ENCODE assay signal across 8 mouse cellular contexts in genomic region chr8:85013230-85013840, GRCm38 (mm10). TPM values are rescaled to one million over a fixed set of nuclear protein-coding genes. Genes with fewer than 3 reads are reported as not detected.
DNase-seq lines count a peak whose midpoint lies in the region; ATAC-seq lines count a peak whose summit lies in the region.

No protein-coding gene starts in this region.

- H3K27ac ChIP-seq in forebrain, embryonic 16.5 days (ENCODE audit: low read length), result no peak overlapping the region

- WGBS in forebrain, embryonic 16.5 days, result 3% methylated on average over 25 of the region's 26 CpGs

- peaks cover 7% of the 10 kb centered on the region for H3K36me3 ChIP-seq in forebrain, embryonic 16.5 days (ENCODE audit: control insufficient read depth, insufficient read depth)
- peaks cover 17% of the 10 kb centered on the region for H3K36me3 ChIP-seq in megakaryocyte, embryonic 14.5 days (replicated peaks; ENCODE audit: low read length)

- peak; percentile 94 for DNase-seq in R1 (ENCODE audit: low read depth, low spot score)
- DNase-seq in cerebellum, adult 18-20 months, result peak; percentile 79 to 84
- peak; percentile 89 for DNase-seq in induced T-regulatory cell, adult 2 months (ENCODE audit: low read depth)
- DNase-seq in left cerebral cortex, postnatal 14 days (ENCODE audit: low spot score in 2 of 2), result peak; percentile 77 to 88
- DNase-seq in right cerebral cortex, postnatal 14 days, result peak; percentile 75
- no peak for DNase-seq in MN1 (ENCODE audit: low spot score)

- peak overlapping the region; percentile 63 for H3K4me2 ChIP-seq in forebrain, embryonic 16.5 days (ENCODE audit: low read length)

- peaks cover 5% of the 10 kb centered on the region for H3K4me1 ChIP-seq in forebrain, embryonic 16.5 days (replicated peaks; ENCODE audit: control insufficient read depth, insufficient read depth, low read length)
- peaks cover 29% of the 10 kb centered on the region for H3K4me1 ChIP-seq in megakaryocyte, embryonic 14.5 days

- H3K27me3 ChIP-seq in forebrain, embryonic 16.5 days (replicated peaks; ENCODE audit: control insufficient read depth, insufficient read depth, low read length), result peaks cover 20% of the 10 kb centered on the region
- H3K27me3 ChIP-seq in megakaryocyte, embryonic 14.5 days (replicated peaks), result peaks cover 57% of the 10 kb centered on the region

- no peaks in the 10 kb centered on the region for H3K9me3 ChIP-seq in forebrain, embryonic 16.5 days (ENCODE audit: control insufficient read depth, low read length)
- peaks cover 3% of the 10 kb centered on the region; the same call in 1 of the 2 replicates for H3K9me3 ChIP-seq in megakaryocyte, embryonic 14.5 days

- peak; percentile 81 for ATAC-seq in forebrain, embryonic 16.5 days

- peak overlapping the region; percentile 37 for H3K4me3 ChIP-seq in forebrain, embryonic 16.5 days (replicated peaks; ENCODE audit: low read length)
- peak overlapping the region; percentile 90 for H3K4me3 ChIP-seq in megakaryocyte, embryonic 14.5 days (replicated peaks)

- peak overlapping the region; percentile 64 for H3K9ac ChIP-seq in forebrain, embryonic 16.5 days (replicated peaks; ENCODE audit: low read depth, low read length)

- intact Hi-C loops in left cerebral cortex, postnatal 14 days (cut with DNase I), result no loop called here

RNA-seq across cellular contexts. Expression of gene Best2, which starts 1.0 kb away (rescaled TPM):
- polyA plus RNA-seq in forebrain, embryonic 16.5 days (2015; fragmentation: Nextera tagmentation; extraction: Ambion mirVana), result not detected in 2 replicates
- total RNA-seq in left cerebral cortex, postnatal 14 days (2021), result not detected
- 0.27 TPM in 1 of 2 replicates, not detected in the other for polyA plus RNA-seq in megakaryocyte, embryonic 14.5 days (2012; ENCODE audit: insufficient read depth, low replicate concordance)

RNA-seq across cellular contexts. Expression of gene Asna1, which starts 11.7 kb away (rescaled TPM):
- 144 and 153 TPM in 2 replicates for polyA plus RNA-seq in forebrain, embryonic 16.5 days (2015; fragmentation: Nextera tagmentation; extraction: Ambion mirVana)
- total RNA-seq in left cerebral cortex, postnatal 14 days (2021), result 100 to 1,000 TPM; 116 to 117 TPM
- 103 and 181 TPM in 2 replicates for polyA plus RNA-seq in megakaryocyte, embryonic 14.5 days (2012; ENCODE audit: insufficient read depth, low replicate concordance)

RNA-seq across cellular contexts. Expression of gene Trir, which starts 13.3 kb away (rescaled TPM):
- 108 and 110 TPM in 2 replicates for polyA plus RNA-seq in forebrain, embryonic 16.5 days (2015; fragmentation: Nextera tagmentation; extraction: Ambion mirVana)
- total RNA-seq in left cerebral cortex, postnatal 14 days (2021), result 100 to 1,000 TPM; 128 to 146 TPM
- polyA plus RNA-seq in megakaryocyte, embryonic 14.5 days (2012; ENCODE audit: insufficient read depth, low replicate concordance), result 123 and 539 TPM in 2 replicates

RNA-seq across cellular contexts. Expression of gene Hook2, which starts 22.9 kb away (rescaled TPM):
- polyA plus RNA-seq in forebrain, embryonic 16.5 days (2015; fragmentation: Nextera tagmentation; extraction: Ambion mirVana), result 31.3 and 39.8 TPM in 2 replicates
- 1 to 10 TPM; 7.5 to 8.1 TPM for total RNA-seq in left cerebral cortex, postnatal 14 days (2021)
- polyA plus RNA-seq in megakaryocyte, embryonic 14.5 days (2012; ENCODE audit: insufficient read depth, low replicate concordance), result 7.3 and 8.9 TPM in 2 replicates

RNA-seq across cellular contexts. Expression of gene Tnpo2, which starts 23.4 kb away (rescaled TPM):
- 72.8 and 83.4 TPM in 2 replicates for polyA plus RNA-seq in forebrain, embryonic 16.5 days (2015; fragmentation: Nextera tagmentation; extraction: Ambion mirVana)
- total RNA-seq in left cerebral cortex, postnatal 14 days (2021), result 100 to 1,000 TPM; 165 to 171 TPM
- polyA plus RNA-seq in megakaryocyte, embryonic 14.5 days (2012; ENCODE audit: insufficient read depth, low replicate concordance), result 5.1 and 5.3 TPM in 2 replicates
